Mouse (Mus musculus) testis, adult 2 months (tissue): Measurements from ENCODE around the gene Tle6. TPM values are rescaled to one million over a fixed set of nuclear protein-coding genes. Genes with fewer than 3 reads are reported as not detected.
"Not testable (repeated sequence)": the region's sequence is repeated elsewhere in the genome, so short reads cannot be mapped to it uniquely, and the experiment has no call there.

Source experiments
- H3K27ac ChIP-seq: fragments of 200-500 bp; 2 replicates; pipeline ENCODE4 v1.5.1; 2012; ENCODE audit warnings: low read depth, low read length; ENCODE audit not compliant: control insufficient read depth, insufficient read depth
- H3K27me3 ChIP-seq: fragments of 200-500 bp; 2 replicates; pipeline ENCODE4 v1.6.1; 2012; ENCODE audit warnings: mild to moderate bottlenecking, low read length, moderate library complexity; ENCODE audit not compliant: control insufficient read depth, insufficient read depth
- H3K36me3 ChIP-seq: fragments of 200-500 bp; 2 replicates; pipeline ENCODE4 v1.6.1; 2012; ENCODE audit warnings: mild to moderate bottlenecking, low read length; ENCODE audit not compliant: control insufficient read depth, insufficient read depth
- H3K4me1 ChIP-seq: fragments of 200-500 bp; 2 replicates; pipeline ENCODE4 v1.6.1; 2012; ENCODE audit warnings: low read length; ENCODE audit not compliant: control insufficient read depth, insufficient read depth
- H3K4me3 ChIP-seq: fragments of 200-500 bp; 2 replicates; pipeline ENCODE4 v1.5.1; 2012; ENCODE audit warnings: low read depth, mild to moderate bottlenecking, low read length, moderate library complexity, mixed read lengths; ENCODE audit not compliant: control insufficient read depth
- CTCF ChIP-seq: fragments of 200-500 bp; IDR thresholded peaks from 2 replicates; pipeline ENCODE4 v1.5.1; 2012; ENCODE audit warnings: low read depth, mild to moderate bottlenecking, inconsistent platforms, low read length, moderate library complexity; ENCODE audit not compliant: control insufficient read depth, insufficient read depth, insufficient replicate concordance
- POLR2A ChIP-seq: fragments of 200-500 bp; IDR thresholded peaks from 2 replicates; pipeline ENCODE4 v1.6.1; 2012; ENCODE audit warnings: low read depth, mild to moderate bottlenecking, inconsistent platforms, low read length, moderate library complexity; ENCODE audit not compliant: control insufficient read depth
- polyA plus RNA-seq: library from polyadenylated mRNA; depleted of rRNA; stranded (reverse); fragments of >200 nt; gene quantifications from 2 replicates; pipeline ENCODE4 v1.2.3, GENCODE M21; 2012

The Tle6 gene
- polyA plus RNA-seq, 1 experiment: 16.9 TPM

DNA sequence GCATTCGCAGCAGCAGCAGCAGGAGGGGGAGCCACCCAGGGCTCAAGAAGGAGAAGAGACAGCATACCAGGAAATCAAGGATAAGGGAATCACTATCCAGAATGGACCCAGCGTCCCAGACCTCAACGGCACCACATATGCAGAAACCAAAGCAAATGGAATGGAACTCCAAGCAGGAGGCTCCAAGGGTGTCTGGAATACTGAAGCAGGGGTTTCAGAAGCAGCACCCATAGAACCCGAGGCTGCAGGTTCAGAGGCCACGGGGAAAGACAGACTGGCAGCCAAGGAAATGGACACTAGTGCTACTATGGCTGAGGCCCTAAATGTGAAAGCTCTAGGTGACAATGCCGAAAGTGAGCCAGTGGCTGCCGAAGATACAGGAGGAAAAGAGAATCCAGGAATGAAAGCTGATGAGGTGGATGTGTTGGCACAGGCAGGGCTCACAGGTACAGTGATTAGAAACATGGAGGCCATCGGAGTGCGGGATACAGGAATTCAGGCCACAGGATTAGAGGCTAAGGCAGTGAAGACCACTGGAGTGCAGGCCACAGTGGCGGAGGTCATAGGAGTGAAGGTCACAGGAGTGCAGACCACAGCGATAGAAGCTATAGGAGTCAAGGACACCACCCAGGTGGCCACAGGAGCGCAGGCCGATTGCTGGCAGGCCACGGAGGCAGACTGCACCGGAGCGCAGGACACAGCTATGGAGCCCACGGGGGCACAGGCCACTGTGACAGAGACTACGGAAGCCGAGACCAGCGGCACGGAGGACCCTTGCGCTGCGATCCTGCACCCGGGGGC, 42.0 kb upstream of the Tle6 start:
- H3K4me3 ChIP-seq: peak overlapping the region; percentile 89
- peak overlapping the region; percentile 88 for H3K27ac ChIP-seq
- peaks cover 24% of the 10 kb centered on the region for H3K4me1 ChIP-seq
- TF ChIP-seq POLR2A (no peak), CTCF (no peak)
- no peaks in the 10 kb centered on the region for H3K36me3 ChIP-seq
- H3K27me3 ChIP-seq: no peaks in the 10 kb centered on the region

GRCm38 (mm10) chr10:81641978-81642647, 41.2 kb upstream of the Tle6 start:
- H3K27ac ChIP-seq: no peak overlapping the region
- no peaks in the 10 kb centered on the region for H3K27me3 ChIP-seq
- H3K4me3 ChIP-seq: no peak overlapping the region
- no peak for TF ChIP-seq POLR2A
- no peak for TF ChIP-seq CTCF
- peaks cover 24% of the 10 kb centered on the region for H3K4me1 ChIP-seq
- no peaks in the 10 kb centered on the region for H3K36me3 ChIP-seq

GRCm38 (mm10) chr10:81641566-81641965, 40.7 kb upstream of the Tle6 start:
- H3K4me3 ChIP-seq: no peak overlapping the region
- H3K27me3 ChIP-seq: no peaks in the 10 kb centered on the region
- TF ChIP-seq CTCF (no peak), POLR2A (no peak)
- H3K4me1 ChIP-seq: peaks cover 25% of the 10 kb centered on the region
- no peak overlapping the region for H3K27ac ChIP-seq
- no peaks in the 10 kb centered on the region for H3K36me3 ChIP-seq

DNA sequence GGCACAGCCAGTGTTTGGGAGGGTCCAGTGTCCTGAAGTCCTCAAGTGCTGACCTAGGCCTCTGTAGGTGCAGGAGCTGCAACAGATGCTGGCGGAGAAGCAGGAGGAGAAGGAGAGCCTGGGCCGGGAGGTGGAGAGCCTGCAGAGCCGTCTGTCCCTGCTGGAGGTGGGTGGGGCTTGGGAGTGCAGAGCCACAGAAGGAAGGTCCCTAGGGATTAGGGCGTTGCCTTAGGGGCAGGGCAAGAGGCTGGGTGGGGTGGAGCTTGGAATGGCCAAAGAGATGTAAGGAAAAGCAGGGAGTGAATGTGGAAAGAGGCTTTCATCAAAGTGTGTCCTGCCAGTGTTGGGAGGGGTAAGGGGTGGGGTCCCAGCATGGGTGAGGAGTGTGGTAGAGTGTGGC, 40.0 kb upstream of the Tle6 start:
- not testable (repeated sequence) for H3K36me3 ChIP-seq, H3K4me3 ChIP-seq, H3K27ac ChIP-seq, H3K27me3 ChIP-seq
- H3K4me1 ChIP-seq: peaks cover 28% of the 10 kb centered on the region

DNA sequence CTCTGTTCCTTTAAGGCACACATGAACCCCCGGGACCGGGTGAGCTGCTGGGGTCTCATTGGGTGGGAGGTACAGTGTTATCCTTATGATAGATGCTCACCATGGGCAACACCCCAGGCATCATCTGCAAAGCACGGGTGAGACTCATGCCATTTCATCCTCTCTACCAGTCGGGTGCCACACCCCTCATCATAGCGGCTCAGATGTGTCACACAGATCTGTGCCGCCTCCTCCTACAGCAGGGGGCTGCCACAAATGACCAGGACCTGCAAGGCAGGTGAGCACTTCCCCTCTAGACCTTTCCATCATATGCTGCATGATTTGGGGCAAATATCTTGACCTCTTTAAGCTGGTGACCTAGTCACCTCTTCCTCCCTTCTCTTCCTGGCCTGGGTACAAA, 37.2 kb upstream of the Tle6 start:
- TF ChIP-seq POLR2A (no peak), CTCF (no peak)
- no peak overlapping the region for H3K27ac ChIP-seq
- no peaks in the 10 kb centered on the region for H3K36me3 ChIP-seq
- no peak overlapping the region for H3K4me3 ChIP-seq
- peaks cover 28% of the 10 kb centered on the region for H3K4me1 ChIP-seq
- no peaks in the 10 kb centered on the region for H3K27me3 ChIP-seq

GRCm38 (mm10) chr10:81636338-81636737, 35.5 kb upstream of the Tle6 start:
- peaks cover 19% of the 10 kb centered on the region for H3K4me1 ChIP-seq
- H3K27me3 ChIP-seq: no peaks in the 10 kb centered on the region
- H3K36me3 ChIP-seq: no peaks in the 10 kb centered on the region
- H3K27ac ChIP-seq: no peak overlapping the region
- H3K4me3 ChIP-seq: no peak overlapping the region
- no peak for TF ChIP-seq CTCF
- TF ChIP-seq POLR2A: no peak

GRCm38 (mm10) chr10:81633253-81634099, 32.6 kb upstream of the Tle6 start:
- Histone ChIP-seq H3K27me3 (no peaks in the 10 kb centered on the region), H3K4me3 (peak overlapping the region; percentile 30), H3K27ac (no peak overlapping the region), H3K4me1 (peaks cover 19% of the 10 kb centered on the region), H3K36me3 (no peaks in the 10 kb centered on the region)
- TF ChIP-seq POLR2A (no peak; the same call in 1 of the 2 replicates), CTCF (no peak)
